Mouse (Mus musculus) B cell, adult 2 months (primary cell): ENCODE data around the gene 4930558K02Rik.

Source experiments
- DNase-seq, 2 experiments: peaks; one replicate each; pipeline ENCODE4 v3.0.0; 2022

Gene 4930558K02Rik

GRCm38 (mm10) chr1:161991846-161992245 is 12.4 kb upstream of the 4930558K02Rik start:
- DNase-seq = no peak

DNA sequence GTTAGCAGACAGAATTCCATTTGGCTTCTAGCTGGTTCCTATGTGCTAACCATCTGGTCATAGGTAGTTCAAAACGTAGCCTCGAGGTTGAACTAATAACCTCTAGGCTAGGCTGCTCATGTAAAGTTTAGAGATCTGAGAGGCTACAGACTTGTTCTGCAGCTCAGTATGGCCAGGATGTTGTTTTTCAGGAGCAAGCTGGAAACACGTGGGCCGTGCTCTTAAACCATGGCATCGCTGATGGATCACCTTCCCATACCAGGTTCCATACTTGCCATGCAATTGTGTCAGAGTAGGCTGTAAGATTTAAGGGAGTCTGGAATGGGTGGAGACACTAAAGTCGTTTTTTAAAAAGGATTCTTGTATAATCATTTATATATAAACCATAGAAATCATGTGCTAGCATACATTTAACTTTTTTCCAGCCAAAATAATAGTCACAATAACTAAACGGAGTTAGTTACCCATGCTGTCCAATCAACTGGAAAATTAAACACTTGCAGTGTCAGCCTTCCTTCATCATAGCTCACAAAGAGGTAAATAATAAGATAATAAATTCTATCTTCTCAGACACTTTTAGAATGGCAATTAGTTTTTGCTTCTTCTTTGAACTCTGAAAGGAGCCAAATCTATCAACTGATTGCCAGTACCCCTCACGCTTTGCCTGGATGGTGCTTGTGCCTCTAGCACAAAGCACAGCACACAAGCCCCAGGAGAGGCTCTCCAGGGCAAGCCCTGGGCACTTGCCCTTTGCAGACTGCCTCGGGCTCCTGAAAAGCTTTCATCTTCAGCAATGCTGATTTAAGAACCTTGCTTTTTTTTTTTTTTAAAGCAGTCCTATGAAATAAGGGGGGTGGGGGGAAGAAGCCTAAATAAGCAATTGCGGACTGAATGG is 11.5 kb upstream of the 4930558K02Rik start:
- DNase-seq = no peak

DNA sequence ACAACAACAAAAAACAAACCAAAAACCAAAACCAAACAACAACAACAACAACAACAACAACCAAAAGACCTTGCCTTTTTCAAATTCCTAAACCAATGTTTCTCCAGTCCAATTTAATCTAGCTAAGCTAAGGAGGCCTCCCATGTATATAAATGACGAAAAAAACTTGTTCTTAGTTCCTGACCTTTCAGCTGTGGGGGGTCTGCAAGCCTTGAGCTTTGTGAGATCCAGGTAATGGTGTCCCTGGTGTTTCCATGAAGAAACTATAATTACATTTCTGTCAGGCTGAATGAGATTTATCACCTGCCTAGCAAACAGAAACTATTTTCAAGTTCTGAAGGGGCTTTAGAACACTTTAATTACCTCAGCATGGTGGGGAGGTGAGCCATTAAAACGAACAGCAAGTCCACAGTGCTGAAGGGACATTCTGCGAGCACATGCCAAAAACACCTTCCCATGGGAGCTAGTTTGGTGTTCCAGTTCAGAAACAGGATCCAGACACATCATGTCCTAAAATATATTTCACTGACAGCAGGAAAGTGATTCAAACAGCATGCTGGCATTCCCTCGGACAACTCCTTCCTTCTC is 4.6 kb upstream of the 4930558K02Rik start:
- DNase-seq = no peak

DNA sequence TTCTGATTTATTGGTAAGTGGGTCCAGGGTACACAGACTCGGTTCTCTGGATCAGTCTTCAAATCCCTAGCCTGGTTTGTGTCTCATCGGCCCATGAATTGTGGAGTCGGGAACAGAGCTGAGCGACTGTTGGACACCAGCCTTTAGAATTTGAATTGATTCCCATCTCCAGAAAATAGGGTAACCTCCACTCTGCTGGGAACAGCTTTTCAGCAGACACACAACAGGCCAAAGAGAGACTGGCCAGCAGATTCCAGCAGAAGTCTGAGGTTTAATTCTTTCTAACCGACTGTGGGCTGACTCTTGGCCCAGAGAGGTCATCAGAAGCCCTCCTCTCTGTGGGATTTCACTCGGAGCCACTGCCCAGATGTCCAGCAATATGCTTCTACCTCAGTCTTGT is 4.0 kb upstream of the 4930558K02Rik start:
- no peak for DNase-seq

GRCm38 (mm10) chr1:161980626-161981298 is 1.3 kb upstream of the 4930558K02Rik start:
- DNase-seq = no peak

GRCm38 (mm10) chr1:161980046-161980445 is 610 bp upstream of the 4930558K02Rik start:
- no peak for DNase-seq

DNA sequence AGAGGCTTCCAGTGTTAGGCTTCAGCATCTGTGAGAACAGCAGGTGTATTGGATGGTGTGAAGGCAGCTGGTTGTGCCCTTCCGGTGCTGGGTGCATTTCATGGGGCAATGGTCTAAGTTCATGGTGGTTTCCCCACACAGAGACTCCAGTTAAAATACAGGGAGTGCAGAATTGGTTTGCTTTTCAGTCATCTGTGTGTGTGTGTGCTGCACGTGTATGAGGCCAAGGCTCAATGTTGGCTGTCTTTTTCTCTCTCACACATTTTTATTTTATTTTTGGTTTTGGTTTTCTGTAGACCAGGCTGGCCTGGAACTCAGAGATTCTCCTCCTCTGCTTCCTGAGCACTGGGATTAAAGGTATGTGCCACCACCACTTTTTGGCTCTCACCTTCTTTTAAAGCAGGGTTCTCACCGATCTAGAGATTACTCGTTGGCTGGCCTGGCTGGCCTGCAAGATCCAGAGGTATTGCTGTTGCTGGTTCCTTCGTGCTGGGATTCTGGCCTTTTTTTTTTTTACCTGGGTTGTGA is 1.2 kb downstream of the 4930558K02Rik start:
- no peak for DNase-seq

DNA sequence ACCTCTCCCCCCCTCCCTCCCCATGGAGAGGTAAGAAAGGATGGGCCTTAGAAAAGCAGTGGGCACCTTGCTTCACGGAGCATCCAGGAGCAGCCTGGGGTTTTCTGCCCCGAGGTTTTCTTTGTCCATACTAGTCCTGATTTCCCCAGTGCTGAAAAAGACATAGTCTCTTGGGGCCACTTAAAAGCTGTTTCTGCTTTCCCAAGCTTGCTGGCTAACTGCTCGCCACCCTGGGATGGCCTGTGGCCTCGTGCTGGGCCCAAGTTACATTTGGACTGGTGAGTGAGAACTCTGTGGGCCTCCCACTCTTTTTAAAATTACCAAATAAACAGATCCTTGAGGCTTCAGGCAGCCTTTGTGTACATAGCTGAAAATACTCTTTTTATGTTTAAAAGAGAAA is 2.1 kb downstream of the 4930558K02Rik start:
- no peak for DNase-seq

DNA sequence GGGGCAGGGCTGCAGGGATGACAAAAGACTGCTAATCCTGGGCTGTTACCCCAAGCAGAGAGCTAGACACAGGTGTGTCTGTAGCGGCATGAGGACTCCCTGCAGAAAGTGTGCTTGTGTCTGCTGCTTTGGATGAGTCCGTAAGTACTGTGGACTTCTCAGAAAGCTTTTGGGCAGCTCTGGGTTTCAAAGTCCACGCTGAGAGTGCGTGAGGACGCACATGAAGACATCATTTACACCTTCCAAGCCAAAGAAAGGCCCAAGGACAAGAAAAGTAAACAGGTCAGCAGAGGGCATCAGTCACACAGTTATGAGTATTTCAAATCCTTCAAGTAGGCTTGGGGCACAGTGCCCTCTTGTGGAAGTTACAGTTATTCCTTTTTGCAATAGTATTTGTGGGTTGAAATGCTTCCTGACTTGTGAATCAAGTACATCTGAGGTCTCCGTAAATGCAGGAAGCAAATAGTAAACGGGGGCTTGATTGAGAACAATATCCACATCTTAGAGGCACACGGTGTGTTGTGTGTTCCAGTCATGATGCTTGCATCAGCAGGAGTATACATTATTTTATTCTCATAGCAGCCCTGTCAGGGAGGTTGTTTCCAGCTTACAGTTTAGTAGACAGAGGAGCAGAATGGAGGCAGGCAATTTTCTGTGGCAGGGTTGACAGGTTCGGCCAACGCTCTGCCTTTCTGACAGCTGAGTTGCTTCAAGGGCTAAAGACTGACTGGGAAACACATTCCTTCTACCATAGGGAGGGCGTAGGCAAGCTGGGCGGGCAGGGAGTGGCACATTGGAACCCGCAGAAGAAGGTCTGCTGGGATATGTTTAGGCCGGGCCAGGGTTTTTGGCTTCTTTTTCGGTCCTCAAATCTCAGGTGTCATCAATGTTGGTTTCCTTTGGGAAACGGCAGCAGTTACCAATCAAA is 2.9 kb downstream of the 4930558K02Rik start:
- DNase-seq = peak; percentile 83 to 86

GRCm38 (mm10) chr1:161972233-161972632 is 7.2 kb downstream of the 4930558K02Rik start:
- DNase-seq = no peak

DNA sequence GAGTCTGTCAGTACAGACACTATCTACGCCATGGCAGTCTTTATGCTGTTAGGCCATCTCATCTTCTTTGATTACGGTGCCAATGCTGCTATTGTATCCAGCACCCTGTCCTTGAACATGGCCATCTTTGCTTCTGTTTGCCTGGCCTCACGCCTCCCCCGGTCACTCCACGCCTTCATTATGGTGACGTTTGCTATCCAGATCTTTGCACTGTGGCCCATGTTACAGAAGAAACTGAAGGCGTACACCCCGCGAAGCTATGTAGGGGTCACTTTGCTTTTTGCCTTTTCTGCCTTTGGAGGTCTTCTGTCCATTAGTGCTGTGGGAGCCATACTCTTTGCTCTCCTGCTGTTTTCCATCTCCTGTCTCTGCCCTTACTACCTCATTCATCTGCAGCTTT is 8.6 kb downstream of the 4930558K02Rik start:
- no peak for DNase-seq

- DNase-seq = peak; percentile 87
Measured at GRCm38 (mm10) chr1:161968589-161969407, 10.6 kb downstream of the 4930558K02Rik start, which contains the start of gene Pigc. TSS of gene Pigc (plus strand) at chr1:161969186.

DNA sequence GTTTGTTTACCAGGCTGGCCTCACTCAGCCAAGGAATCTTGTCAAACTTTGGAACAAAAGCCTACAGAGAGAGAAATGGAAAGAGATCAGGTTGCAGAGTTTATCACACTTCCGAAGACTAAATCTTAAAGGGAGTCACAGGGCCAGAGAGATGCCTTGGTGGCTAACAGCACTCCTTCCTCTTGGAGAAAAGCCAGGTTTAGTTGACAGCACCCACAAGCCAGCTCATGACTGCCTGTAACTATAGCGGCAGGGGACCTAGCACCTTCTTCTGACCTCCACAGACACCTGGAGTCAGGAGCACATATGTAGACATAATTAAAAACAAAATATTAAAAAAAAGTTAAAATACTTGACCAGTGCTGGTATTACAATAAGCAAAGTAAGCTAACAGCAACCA is 11.5 kb downstream of the 4930558K02Rik start:
- DNase-seq = no peak

- peak; percentile 45 to 48 for DNase-seq
Measured at GRCm38 (mm10) chr1:161962465-161963377, 16.7 kb downstream of the 4930558K02Rik start.

DNA sequence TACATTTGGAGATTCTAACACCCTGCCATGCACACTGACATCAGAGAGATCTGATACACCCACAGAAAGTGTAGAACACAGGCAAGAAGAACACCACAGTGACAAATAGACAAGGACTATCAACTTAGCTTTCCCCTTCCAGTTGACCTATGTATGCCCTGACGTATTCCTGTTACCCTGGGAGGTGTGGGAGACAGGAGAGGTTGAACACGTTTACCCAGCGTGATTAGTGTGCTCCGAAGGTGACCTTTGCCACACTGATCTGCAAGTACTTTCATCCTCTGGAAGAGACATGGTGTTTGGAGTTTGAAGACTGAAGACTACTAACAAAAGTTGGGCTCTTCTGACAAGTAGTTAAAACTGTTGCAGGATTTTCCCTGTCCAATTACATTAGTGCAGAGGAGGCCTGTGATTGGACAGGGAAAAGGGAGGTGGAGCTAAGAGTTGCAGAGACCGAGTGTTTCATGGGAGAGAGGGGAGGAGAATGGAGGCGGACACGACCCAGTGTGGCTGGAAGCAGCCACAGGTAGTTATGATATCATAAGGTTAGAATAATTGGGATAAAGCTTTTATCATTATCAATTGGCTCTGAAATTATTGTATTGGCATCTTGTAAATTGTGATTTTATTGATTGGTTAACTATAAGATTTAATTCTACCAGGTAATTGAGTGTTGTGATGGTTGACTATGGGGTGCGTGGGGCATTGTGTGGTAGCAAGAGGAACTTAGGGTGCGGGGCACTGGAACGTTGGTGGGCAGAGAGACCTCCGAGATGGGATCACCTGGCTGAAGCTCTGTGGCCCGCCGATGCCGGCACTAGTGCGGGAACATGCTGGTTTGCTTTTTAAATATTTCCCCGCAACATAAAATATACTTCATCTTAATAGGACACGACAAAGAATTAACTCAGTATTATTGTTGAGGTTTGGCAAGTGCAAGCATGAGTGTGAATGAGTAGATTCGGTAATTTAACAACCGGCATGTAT is 21.2 kb downstream of the 4930558K02Rik start:
- DNase-seq = no peak

DNA sequence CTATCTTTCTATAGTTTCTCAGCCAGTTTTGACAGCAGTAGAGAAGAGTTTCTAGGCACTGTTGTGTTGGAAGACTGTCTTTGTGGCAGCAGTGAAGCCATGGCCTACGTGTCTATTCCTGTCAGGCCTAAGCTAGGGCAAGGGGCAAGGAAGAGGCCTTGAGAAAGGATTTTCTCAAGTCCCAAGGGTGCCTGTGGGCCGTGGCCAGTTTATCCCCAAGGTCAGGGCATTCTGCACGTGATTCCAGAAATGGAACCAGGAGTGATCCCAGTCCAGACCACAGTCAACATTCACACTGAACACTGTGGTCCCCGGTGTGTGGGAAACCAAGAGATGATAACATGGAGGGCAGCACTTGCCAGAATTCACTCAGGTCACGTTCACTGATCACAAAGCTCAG is 23.6 kb downstream of the 4930558K02Rik start:
- no peak for DNase-seq

DNA sequence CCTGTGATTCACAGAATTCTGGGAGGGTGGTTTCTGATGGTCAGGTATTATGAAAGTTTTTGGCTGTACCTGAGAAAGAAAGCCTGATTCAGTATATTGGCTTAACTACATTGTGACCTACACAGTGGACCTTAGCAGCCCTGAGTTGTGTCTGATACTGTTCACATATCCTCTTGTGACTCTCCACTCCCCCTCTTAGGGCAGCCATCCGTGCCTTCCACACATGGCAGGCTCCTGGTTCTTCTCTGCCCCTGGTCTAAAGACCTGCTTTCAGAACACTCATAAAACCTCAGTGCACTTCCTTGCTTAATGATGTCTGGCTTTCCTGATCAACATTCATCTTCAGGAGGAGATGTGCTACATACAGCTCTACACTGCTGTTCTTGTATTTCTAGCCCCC is 26.8 kb downstream of the 4930558K02Rik start:
- DNase-seq = no peak

DNA sequence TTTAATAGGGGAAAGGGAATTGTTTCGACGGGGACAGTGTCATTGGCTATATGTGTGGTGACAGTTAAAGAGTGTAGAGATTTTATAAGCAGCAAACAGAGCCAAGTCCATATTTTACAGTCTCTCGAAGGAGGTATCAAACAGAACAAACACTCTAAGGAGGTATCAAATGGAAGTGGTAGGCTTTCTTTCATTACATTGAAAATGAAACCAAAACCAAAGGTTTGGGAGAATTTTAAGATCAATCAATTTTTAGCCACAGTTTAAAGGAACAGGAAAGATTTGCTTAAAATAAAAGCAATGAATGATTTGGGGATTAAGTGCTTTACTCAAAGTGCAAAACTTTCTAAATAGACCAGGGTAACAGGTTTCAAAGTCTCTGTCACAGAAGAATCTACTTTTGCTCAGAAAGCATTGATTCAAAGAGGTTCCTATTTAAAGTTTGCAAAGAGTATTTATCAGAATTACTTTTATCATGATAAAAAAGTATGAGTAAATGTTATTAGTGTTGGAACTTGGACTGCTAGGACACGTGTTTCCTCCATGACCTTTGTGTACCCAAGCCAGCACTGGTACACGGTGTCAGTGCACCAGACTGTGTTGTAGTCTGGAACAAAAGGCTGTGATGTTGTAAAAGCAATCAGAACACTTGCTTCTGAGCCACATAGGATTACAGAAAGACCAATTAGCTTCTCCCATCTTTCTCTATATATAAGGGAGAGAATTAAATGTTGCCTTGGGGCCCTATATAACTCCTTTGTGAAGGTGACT is 28.2 kb downstream of the 4930558K02Rik start:
- no peak for DNase-seq
